Comparison of ENCODE assay signal across 11 mouse cellular contexts in genomic region chr8:128680548-128681325, GRCm38 (mm10). TPM values are rescaled to one million over a fixed set of nuclear protein-coding genes. Genes with fewer than 3 reads are reported as not detected.
DNase-seq lines count a peak whose midpoint lies in the region; ATAC-seq and TF ChIP-seq lines count a peak whose summit lies in the region.
"Had no signal": no experiment of that assay in that cellular context is flagged by ENCODE, and none has a peak within 500 bp of the region (broad histone marks: within the 10 kb centered on the region; RNA-seq: fewer than 3 reads in every experiment).

No protein-coding gene starts in this region.

- no peak for ATAC-seq in heart, embryonic 15.5 days (replicated peaks; ENCODE audit: insufficient number of reproducible peaks, insufficient read depth, low FRiP score, low read depth)
- no peak for ATAC-seq in lung, embryonic 15.5 days (ENCODE audit: borderline replicate concordance, extremely low read depth, low FRiP score, low TSS enrichment)
- no peak for ATAC-seq in intestine, embryonic 15.5 days
- no peak for ATAC-seq in stomach, embryonic 15.5 days (ENCODE audit: insufficient read depth, low FRiP score, low read depth)
- no peak for ATAC-seq in forebrain, embryonic 14.5 days
- ATAC-seq: CD4-positive, CD25-positive, alpha-beta regulatory T cell, adult 4 months had no signal

- WGBS in heart, embryonic 15.5 days = 85% methylated on average over 2 of the region's 2 CpGs
- 89% methylated on average over 2 of the region's 2 CpGs for WGBS in lung, embryonic 15.5 days
- 82% methylated on average over 2 of the region's 2 CpGs for WGBS in lung, adult 2 months
- WGBS in intestine, embryonic 15.5 days = 78% methylated on average over 2 of the region's 2 CpGs
- WGBS in stomach, embryonic 15.5 days = 83% methylated on average over 2 of the region's 2 CpGs
- 77% methylated on average over 2 of the region's 2 CpGs for WGBS in forebrain, embryonic 14.5 days

- no peak for TF ChIP-seq CTCF in lung, adult 2 months (IDR thresholded peaks at IDR 0.05; ENCODE audit: insufficient read depth, low read length)

- no peak overlapping the region for H3K4me2 ChIP-seq in heart, embryonic 15.5 days
- no peak overlapping the region for H3K4me2 ChIP-seq in lung, embryonic 15.5 days
- no peak overlapping the region for H3K4me2 ChIP-seq in intestine, embryonic 15.5 days (replicated peaks)
- H3K4me2 ChIP-seq in stomach, embryonic 15.5 days = no peak overlapping the region
- no peak overlapping the region for H3K4me2 ChIP-seq in forebrain, embryonic 14.5 days (ENCODE audit: low read length)
- H3K4me2 ChIP-seq: forebrain, embryonic 12.5 days had no signal

- H3K4me3 ChIP-seq in heart, embryonic 15.5 days = no peak overlapping the region
- no peak overlapping the region for H3K4me3 ChIP-seq in lung, embryonic 15.5 days
- H3K4me3 ChIP-seq in lung, adult 2 months (replicated peaks; ENCODE audit: extremely low read depth, low read depth, low read length) = no peak overlapping the region
- no peak overlapping the region for H3K4me3 ChIP-seq in intestine, embryonic 15.5 days (replicated peaks)
- no peak overlapping the region for H3K4me3 ChIP-seq in stomach, embryonic 15.5 days (replicated peaks)
- no peak overlapping the region for H3K4me3 ChIP-seq in forebrain, embryonic 14.5 days (ENCODE audit: low read depth, low read length)
- H3K4me3 ChIP-seq: forebrain, embryonic 12.5 days had no signal

- no peak overlapping the region for H3K9ac ChIP-seq in heart, embryonic 15.5 days
- H3K9ac ChIP-seq in lung, embryonic 15.5 days = no peak overlapping the region
- H3K9ac ChIP-seq in intestine, embryonic 15.5 days = no peak overlapping the region
- H3K9ac ChIP-seq in stomach, embryonic 15.5 days = no peak overlapping the region
- no peak overlapping the region for H3K9ac ChIP-seq in forebrain, embryonic 14.5 days (ENCODE audit: low read length)
- H3K9ac ChIP-seq: forebrain, embryonic 12.5 days had no signal

- peak overlapping the region; percentile 92 for H3K27ac ChIP-seq in heart, embryonic 15.5 days
- H3K27ac ChIP-seq in lung, embryonic 15.5 days = peak overlapping the region; percentile 87
- H3K27ac ChIP-seq in intestine, embryonic 15.5 days = peak overlapping the region; percentile 85
- peak overlapping the region; percentile 91 for H3K27ac ChIP-seq in stomach, embryonic 15.5 days
- no peak overlapping the region for H3K27ac ChIP-seq in forebrain, embryonic 14.5 days (ENCODE audit: low read depth, low read length)
- H3K27ac ChIP-seq: forebrain, embryonic 12.5 days had no signal

- H3K27me3 ChIP-seq in heart, embryonic 15.5 days = no peaks in the 10 kb centered on the region
- H3K27me3 ChIP-seq in lung, embryonic 15.5 days = no peaks in the 10 kb centered on the region
- no peaks in the 10 kb centered on the region for H3K27me3 ChIP-seq in intestine, embryonic 15.5 days (replicated peaks)
- no peaks in the 10 kb centered on the region for H3K27me3 ChIP-seq in stomach, embryonic 15.5 days (replicated peaks)
- H3K27me3 ChIP-seq in forebrain, embryonic 14.5 days (replicated peaks; ENCODE audit: control insufficient read depth, insufficient read depth, low read length) = no peaks in the 10 kb centered on the region
- H3K27me3 ChIP-seq: forebrain, embryonic 12.5 days had no signal

- DNase-seq in heart, adult 9 months (ENCODE audit: low spot score in 2 of 2) = no peak
- DNase-seq in lung, adult 2 months = no peak
- DNase-seq in forebrain, embryonic 14.5 days (ENCODE audit: low spot score) = no peak
- DNase-seq in adrenal gland, adult 2 months = no peak
- DNase-seq: cerebellum, adult 18-20 months had no signal

- H3K4me1 ChIP-seq in heart, embryonic 15.5 days (replicated peaks) = peaks cover 11% of the 10 kb centered on the region
- H3K4me1 ChIP-seq in lung, embryonic 15.5 days = peaks cover 10% of the 10 kb centered on the region
- peaks cover 10% of the 10 kb centered on the region for H3K4me1 ChIP-seq in lung, adult 2 months (ENCODE audit: control insufficient read depth, insufficient read depth, low read length)
- H3K4me1 ChIP-seq in intestine, embryonic 15.5 days (replicated peaks) = 0 out of 2 replicates have a peak, but pooled peaks cover 2% of the 10 kb centered on the region
- H3K4me1 ChIP-seq in stomach, embryonic 15.5 days = peaks cover 2% of the 10 kb centered on the region; the same call in 1 of the 2 replicates
- peaks cover 3% of the 10 kb centered on the region; the same call in 1 of the 2 replicates for H3K4me1 ChIP-seq in forebrain, embryonic 14.5 days (ENCODE audit: control insufficient read depth, insufficient read depth, low read length)
- H3K4me1 ChIP-seq: forebrain, embryonic 12.5 days had no signal

- H3K9me3 ChIP-seq in heart, embryonic 15.5 days (replicated peaks) = no peaks in the 10 kb centered on the region
- no peaks in the 10 kb centered on the region for H3K9me3 ChIP-seq in lung, embryonic 15.5 days
- H3K9me3 ChIP-seq in intestine, embryonic 15.5 days = no peaks in the 10 kb centered on the region
- no peaks in the 10 kb centered on the region for H3K9me3 ChIP-seq in stomach, embryonic 15.5 days
- no peaks in the 10 kb centered on the region for H3K9me3 ChIP-seq in forebrain, embryonic 14.5 days (replicated peaks; ENCODE audit: control insufficient read depth, low read length)
- H3K9me3 ChIP-seq: forebrain, embryonic 12.5 days had no signal

- TF ChIP-seq POLR2A in lung, adult 2 months (IDR thresholded peaks at IDR 0.05; ENCODE audit: borderline replicate concordance, extremely low read depth, low read depth, low read length) = no peak

- no peaks in the 10 kb centered on the region for H3K36me3 ChIP-seq in heart, embryonic 15.5 days
- no peaks in the 10 kb centered on the region for H3K36me3 ChIP-seq in lung, embryonic 15.5 days
- H3K36me3 ChIP-seq in intestine, embryonic 15.5 days = no peaks in the 10 kb centered on the region
- H3K36me3 ChIP-seq in stomach, embryonic 15.5 days = no peaks in the 10 kb centered on the region
- no peaks in the 10 kb centered on the region for H3K36me3 ChIP-seq in forebrain, embryonic 14.5 days (ENCODE audit: control insufficient read depth, insufficient read depth, low read length)
- H3K36me3 ChIP-seq: forebrain, embryonic 12.5 days had no signal

RNA-seq across cellular contexts. Expression of gene Itgb1, which starts 4.7 kb away (rescaled TPM):
- polyA plus RNA-seq in heart, embryonic 15.5 days (2015; fragmentation: Nextera tagmentation; extraction: Ambion mirVana) = 342 and 356 TPM in 2 replicates
- polyA plus RNA-seq in lung, embryonic 15.5 days (2015; fragmentation: Nextera tagmentation; extraction: Ambion mirVana) = 396 and 402 TPM in 2 replicates
- polyA plus RNA-seq in lung, adult 2 months (2012; rRNA removed) = 68.7 and 107 TPM in 2 replicates
- 261 and 305 TPM in 2 replicates for polyA plus RNA-seq in intestine, embryonic 15.5 days (2015; fragmentation: Nextera tagmentation; extraction: Ambion mirVana)
- polyA plus RNA-seq in stomach, embryonic 15.5 days (2015; fragmentation: Nextera tagmentation; extraction: Ambion mirVana) = 304 and 327 TPM in 2 replicates
- 95.1 and 105 TPM in 2 replicates for polyA plus RNA-seq in forebrain, embryonic 14.5 days (2014; fragmentation: Nextera tagmentation; extraction: Ambion mirVana)
- total RNA-seq in adrenal gland, adult 2 months (2021) = 100 to 1,000 TPM; 237 to 267 TPM
- 15.5 and 19.1 TPM in 2 replicates for polyA plus RNA-seq in adrenal gland, adult 2 months (2012; rRNA removed)
